In the genomic region with DNA sequence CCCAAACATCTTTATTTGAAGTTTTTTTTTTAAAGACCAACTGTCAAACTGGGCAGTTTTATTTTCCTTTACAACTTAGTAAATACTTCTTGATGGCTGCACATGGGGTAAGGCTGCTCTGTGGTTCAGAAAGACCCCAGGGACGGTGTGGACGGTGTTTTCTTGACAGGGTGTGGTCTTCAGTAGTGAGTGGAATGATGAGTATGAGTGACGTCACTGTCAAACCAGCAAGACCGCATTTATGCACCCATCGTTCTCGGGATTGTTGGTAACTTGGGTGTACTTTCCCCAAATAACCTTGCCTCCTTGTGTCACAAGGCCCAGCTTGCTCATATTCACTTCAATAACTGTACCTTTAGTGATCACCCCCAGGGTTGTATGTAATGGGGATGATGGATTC, we compare ENCODE assay signal across 22 mouse cellular contexts. TPM values are rescaled to one million over a fixed set of nuclear protein-coding genes. Genes with fewer than 3 reads are reported as not detected.
"Had no signal": no experiment of that assay in that cellular context is flagged by ENCODE, and none has a peak within 500 bp of the region (broad histone marks: within the 10 kb centered on the region; RNA-seq: fewer than 3 reads in every experiment).

No protein-coding gene starts in this region.

- H3K36me3 ChIP-seq: neural tube, embryonic 15.5 days; stomach, embryonic 15.5 days had no signal

- H3K4me1 ChIP-seq: neural tube, embryonic 15.5 days; stomach, embryonic 15.5 days had no signal

- H3K27ac ChIP-seq: neural tube, embryonic 15.5 days; stomach, embryonic 15.5 days; stomach, postnatal 0 days had no signal

- H3K9me3 ChIP-seq: neural tube, embryonic 15.5 days; stomach, embryonic 15.5 days had no signal

- H3K9ac ChIP-seq: neural tube, embryonic 15.5 days; stomach, embryonic 15.5 days had no signal

- DNase-seq: retina, postnatal 1 day; right cerebral cortex, adult 18-20 months; right cerebral cortex, postnatal 14 days; right cerebral cortex, postnatal 25 days; right cerebral cortex, postnatal 4 days; spleen, adult 18-20 months; thymus, adult 18-20 months; thymus, adult 2 months; thymus, postnatal 14 days; thymus, postnatal 25 days; thymus, postnatal 36 days; thymus, postnatal 4 days had no signal

- H3K27me3 ChIP-seq: neural tube, embryonic 15.5 days; stomach, embryonic 15.5 days had no signal

- H3K4me3 ChIP-seq: neural tube, embryonic 15.5 days; stomach, embryonic 15.5 days had no signal

- H3K4me2 ChIP-seq: neural tube, embryonic 15.5 days; stomach, embryonic 15.5 days had no signal

RNA-seq across cellular contexts. Expression of a gene that starts 9.3 kb away (rescaled TPM):
- total RNA-seq: neutrophil, adult 5-6 weeks had no signal
- polyA plus RNA-seq: neural tube, embryonic 14.5 days; neural tube, embryonic 15.5 days; spleen, adult 2 months; stomach, embryonic 14.5 days; stomach, embryonic 16.5 days; stomach, postnatal 0 days; testis, adult 2 months; urinary bladder, adult 2 months had no signal
